Mouse (Mus musculus): Measurements from ENCODE around the gene Chmp2b. TPM values are rescaled to one million over a fixed set of nuclear protein-coding genes. Genes with fewer than 3 reads are reported as not detected.

The Chmp2b gene
- polyA plus RNA-seq (2015; fragmentation: Nextera tagmentation; extraction: Ambion mirVana) = 29.7 and 34.7 TPM in 2 replicates

DNA sequence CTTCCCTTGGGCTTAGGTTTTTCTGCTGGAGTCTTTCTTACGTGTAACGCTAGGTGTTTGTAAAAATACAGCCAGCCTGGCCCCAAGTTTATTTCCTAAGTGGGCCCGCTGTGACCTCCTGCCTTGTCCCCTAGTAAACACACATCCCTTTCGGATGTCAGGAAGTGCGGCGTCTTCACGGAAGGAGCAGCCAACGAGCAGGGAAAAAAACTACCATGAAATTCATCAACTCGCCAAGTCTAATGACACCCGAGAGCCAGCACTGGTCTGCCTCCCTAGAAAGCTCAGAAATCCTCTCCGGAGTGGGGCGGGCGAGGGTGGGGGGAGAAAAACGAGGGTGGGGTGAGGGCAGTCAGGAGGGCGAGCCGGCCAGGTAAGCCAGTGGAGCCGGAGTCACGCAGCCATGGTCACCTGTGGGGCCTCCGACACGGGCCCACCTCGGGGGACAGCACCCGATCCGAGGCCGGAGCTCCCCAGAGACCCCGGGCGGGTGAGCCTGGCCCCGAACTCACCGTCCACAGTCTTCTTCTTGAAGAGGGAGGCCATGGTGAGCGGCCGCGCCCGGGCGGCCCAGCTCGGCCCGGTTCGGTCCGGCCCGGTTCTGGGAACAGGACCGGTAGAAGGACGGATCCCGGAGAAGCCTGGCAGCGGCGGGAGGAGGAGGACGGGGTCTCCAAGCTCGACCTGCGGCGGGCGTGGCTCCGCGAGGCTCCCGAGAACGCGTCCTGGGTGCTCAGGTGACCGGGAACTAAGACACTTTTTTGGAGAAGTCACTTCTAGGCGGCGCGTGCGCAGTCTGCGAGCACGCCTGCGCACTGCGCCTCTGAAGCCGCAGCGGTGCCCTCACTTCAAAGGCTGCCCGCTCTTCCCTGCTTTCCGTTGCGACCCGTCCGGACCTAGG, at the start of gene Chmp2b:
TSS of gene Chmp2b (minus strand) at position 764 of the 901 bp plus-strand sequence.

DNA sequence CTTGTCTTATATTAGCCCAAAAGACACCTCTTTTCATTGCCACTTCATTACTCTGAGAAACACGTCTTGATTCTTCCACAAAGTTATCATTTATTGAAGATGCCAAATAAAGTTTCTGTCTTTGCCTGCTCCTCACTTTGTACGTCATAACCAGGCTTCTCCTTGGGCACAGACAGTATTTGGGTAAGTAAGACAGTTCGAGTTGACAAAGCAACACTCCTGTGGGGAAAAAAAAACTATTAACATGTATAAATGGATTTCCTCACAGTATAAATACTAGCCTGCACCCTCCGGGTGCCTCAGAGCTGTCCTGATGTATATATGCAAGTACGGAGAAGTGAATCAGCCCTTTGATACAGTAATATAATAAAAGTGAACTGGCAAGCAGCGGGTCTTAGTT, 42.3 kb downstream of the Chmp2b start, which contains the start of gene Pou1f1:
TSS of gene Pou1f1 (plus strand) at position 301 of the 400 bp plus-strand sequence.

Other genes with a start within 250 kb of the Chmp2b start
- gene Pou1f1, start 42.2 kb downstream of the Chmp2b start, polyA plus RNA-seq (2015; fragmentation: Nextera tagmentation; extraction: Ambion mirVana) = not detected in 2 replicates

All from spleen, postnatal 0 days (tissue).